Mouse (Mus musculus): ENCODE measurements around the gene Tbc1d5.
A peak's percentile ranks its signal among the peaks of the same experiment; 100 is the strongest.
"Not testable (repeated sequence)": the region's sequence is repeated elsewhere in the genome, so short reads cannot be mapped to it uniquely, and the experiment has no call there.

Tbc1d5 gene

DNA sequence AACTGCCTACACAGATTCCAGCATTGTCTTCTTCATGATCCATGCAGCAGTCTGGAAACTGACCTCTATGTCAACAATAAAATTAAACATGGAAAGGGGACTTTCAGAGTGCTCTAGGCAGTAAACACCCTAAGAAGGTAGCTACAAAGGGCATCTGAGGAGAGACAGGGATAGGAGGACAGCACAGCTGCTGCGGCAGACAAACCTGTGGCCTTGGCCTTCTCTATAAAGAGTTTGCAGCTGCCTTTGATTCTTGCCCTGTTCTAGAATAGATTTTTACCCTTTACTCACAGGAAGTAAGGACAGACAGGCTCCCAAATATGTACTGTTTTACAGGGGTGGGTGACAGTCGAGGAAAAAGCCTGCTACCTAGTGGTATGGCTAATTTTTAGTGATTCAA is 440.7 kb downstream of the Tbc1d5 start:
- DNase-seq = no peak

DNA sequence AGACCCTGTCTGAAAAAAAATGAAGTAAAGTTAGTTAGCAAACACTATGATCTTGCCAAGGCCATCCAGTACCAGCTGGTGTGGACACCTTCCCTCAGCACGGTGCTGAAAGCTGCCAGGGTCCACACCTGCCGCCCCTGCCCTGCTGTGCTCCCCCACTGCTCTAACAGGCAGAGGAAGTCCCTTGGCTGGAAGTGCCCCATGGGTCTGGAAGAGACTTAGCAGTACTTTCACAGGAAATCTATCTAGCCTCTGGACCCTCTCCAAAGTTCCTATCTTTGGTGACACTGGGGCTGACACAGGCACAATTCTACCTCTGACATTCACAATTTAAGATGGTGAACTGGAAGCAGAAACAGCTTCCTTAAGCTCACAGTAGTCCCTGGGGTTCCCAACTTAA is 442.1 kb downstream of the Tbc1d5 start:
- DNase-seq = no peak

DNA sequence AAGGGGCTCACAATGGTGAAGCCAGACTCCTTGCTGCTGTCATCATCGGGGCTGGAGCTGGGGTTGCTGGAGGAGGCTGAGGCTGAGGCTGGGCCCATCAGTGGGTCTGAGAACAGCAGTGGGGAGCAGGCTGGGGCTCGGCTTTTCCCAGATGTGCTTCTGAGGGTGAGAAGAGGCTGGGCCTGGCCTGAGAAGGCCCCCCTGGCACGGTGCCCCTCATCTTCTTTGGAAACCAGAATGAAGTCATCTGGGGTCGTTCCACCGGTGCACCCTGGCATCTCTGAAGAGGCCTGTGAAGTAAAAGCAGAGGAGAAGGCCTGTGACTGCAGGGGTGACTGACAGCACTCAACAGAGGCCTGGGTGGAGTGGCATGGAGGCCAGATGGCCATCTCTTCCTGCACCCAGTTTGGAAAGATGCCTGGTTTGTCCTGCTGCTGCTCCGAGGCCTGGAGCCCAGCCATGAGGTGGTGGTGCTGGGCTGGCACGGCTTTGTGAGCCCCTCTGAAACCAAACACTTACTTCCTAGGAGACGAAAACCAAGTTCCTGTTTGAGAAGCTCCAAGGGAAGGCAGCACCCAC is 443.1 kb downstream of the Tbc1d5 start:
- no peak for DNase-seq

DNA sequence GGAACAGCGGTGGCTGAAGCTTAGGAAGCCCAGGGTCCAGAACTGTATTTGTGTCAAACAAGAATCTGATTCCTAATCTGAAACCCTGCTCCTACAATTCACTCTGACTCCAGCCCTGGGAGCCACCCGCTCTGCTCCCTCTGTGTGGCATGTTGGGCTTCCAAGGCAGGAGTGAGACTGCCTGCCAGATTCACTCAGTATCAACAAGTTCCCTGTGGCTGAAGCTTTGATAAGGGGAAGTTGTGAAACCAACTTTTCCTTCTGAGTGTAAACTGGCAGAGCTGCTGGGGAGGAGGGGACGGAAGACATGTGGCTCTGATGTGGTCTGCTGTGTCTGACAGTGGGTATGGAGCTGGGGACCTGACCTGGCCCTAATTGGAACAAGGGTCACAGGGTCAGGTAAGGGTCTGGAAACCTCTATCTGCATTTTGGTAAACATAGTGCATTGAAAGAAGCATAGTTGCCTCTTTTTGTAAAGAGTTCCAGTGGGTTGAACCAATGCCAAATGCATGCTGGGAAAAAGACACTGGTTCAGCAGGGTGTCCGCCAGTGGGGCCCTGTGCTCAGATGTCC is 443.7 kb downstream of the Tbc1d5 start:
- DNase-seq = no peak

DNA sequence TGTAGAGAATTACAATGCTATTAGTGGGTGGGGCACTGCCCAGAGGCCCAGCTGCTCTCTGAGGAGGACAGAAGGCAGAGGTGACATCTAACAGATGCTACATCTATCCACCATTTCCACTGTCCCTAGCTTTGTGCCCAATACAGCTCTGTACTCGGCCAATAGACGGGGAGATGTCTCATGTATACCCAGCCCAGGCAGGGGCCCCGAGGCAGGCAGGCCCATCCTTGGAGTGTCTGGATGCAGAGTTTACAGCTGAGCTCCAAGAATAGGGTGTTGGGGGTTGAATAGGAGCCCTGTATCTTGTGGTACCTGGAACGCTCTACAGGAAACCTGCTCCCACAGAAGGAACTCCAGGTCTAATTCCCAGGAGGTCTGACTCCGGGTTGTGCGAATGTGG is 444.4 kb downstream of the Tbc1d5 start:
- DNase-seq = no peak

DNA sequence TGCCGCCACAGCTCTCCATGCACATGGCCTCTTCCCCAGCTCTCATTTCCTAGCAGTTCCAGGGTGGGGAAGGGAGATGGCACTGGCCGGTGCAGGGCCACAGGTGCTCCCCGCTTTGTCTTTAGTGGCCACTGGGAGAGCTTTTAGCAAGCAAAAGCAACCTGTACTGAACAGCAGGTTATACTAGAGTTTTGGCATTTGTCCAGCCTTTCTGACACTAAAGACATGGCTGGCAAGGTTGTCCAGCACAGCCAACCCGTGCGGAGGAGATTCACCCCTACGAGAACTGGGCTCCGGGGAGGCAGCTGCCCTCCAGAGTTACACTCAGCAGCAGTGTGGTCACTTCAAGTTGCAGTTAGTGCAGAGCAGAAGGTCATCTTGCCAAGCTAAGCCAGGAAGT is 445.8 kb downstream of the Tbc1d5 start:
- no peak for DNase-seq

DNA sequence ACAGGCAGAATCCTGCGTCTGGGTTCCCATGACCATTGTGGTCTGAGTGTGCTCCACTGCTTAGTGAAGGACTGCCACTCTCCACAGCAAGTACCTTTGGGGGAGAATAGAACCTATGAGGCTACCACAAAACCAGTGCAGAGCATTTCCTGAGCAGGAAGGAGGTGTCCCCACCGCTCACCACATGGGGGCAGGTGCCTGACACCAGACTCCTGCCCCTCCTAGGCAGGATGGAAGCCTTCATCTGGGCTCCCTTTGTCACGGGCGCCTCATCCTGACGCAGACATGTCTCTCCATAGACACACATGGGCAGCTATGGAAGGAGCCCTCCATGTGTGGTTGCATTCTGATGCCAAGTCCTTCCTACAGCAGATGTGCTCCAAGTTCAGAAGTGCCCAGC is 447.3 kb downstream of the Tbc1d5 start:
- DNase-seq = peak; percentile 61

DNA sequence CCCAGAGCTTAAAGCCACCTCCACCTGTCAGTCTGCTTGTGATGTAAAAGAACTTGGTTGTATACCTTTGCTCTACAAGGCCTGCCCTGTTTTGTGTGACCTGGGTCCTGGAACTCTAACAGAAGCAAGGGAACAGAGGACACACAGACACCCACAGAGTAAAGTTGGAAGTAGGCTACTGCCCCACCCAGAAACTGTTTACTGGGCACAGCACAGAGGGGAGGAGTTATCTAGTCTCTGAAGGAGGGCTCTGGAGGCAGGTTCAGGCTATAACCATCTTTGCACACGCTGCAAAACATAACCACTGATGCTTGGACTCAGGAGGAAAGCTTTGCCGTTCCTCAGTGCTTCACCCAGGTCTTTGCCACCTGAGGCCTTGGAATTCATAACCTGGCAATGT is 448.3 kb downstream of the Tbc1d5 start:
- DNase-seq = no peak

DNA sequence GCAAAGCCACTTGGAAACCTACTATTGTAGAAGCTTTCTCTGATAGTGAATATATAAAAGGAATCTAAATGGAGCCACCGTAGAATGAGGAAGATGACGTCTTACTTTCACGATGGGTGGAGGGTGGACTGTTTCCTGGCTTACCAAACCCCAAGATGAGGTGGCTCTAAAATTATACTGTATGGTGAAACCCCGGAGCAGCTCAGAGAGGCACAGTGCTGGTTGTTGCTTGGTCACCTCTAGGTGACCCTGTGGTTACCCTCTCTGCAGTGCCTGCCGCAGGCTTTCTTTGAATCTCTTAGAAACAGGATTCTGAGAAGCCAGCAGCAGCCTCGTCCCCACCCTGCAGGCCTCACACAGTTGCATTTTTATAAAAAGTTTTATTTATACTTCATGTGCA is 449.6 kb downstream of the Tbc1d5 start:
- no peak for DNase-seq

DNA sequence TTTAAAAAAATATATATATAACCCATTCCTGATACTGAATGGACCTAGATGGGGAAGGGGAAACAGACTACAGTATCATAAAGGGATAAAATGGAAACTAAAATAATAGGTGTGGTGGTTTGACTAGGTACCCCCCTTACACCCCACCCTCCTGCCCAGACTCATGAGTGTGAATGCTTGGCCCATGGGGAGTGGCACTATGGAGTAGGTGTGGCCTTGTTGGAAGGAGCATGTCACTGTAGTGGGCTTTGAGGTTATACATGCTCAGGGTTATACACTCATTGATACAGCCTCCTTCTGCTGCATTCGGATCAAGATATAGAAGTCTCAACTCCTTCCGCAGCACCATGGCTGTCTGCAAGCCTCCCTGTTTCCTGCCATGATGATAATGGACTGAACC is 450.1 kb downstream of the Tbc1d5 start:
- no peak for DNase-seq

DNA sequence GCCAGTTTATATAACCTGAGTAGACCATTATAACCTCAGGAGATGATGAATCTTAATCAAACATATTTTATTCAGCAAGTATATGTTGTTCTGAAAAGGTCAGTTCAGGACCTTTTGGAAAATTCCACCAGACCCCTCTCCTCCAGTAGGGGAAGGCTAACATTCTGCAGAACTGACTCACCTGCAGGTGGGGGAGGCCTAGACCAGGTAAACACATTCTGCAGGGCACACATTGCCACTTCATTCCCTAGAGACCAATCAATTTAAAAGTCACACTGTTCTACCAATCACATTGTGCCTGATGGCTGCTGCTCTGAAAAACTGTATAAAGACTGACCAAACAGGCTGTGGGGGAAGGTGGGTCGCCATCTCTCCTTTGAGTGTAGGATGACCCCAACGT is 452.9 kb downstream of the Tbc1d5 start:
- DNase-seq = no peak

DNA sequence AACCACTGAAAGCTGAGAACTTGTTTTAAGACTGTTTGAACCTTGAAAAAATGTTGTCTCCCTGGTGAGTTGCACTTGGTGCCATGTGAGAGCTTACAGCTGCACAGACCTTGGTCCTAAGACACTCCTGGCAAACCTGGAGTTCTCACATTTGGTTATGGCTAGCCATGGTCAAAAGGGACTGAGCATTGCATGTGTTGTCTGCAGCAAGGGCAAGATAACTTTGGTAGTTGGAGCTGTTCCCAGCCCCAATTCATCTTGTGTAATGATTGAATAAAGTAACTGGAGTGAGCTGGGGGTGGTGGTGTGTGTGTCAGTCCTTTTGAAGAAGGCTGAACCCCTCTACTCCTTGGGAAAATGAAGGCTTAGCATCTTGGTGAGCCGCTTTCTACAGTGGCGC is 454.8 kb downstream of the Tbc1d5 start:
- DNase-seq = no peak

DNA sequence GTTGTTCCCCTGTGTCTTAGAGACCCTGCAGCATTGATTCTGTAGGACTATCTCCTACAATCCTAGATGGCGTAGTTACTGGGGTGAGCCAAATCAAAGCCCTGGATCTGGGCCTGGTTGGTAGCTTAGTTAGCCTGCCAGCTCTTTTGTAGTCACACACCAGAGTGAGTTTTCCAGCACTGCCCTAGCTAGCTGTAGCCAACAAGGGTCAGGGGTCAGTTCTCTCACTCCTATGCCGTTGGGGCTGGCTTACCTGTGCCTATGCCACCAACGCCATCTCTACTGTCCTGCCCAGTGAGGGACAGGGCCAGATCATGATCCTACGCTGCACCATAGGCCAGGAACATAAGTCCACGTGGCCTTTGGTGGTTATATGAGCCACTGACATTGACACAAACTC is 461.6 kb downstream of the Tbc1d5 start:
- no peak for DNase-seq

DNA sequence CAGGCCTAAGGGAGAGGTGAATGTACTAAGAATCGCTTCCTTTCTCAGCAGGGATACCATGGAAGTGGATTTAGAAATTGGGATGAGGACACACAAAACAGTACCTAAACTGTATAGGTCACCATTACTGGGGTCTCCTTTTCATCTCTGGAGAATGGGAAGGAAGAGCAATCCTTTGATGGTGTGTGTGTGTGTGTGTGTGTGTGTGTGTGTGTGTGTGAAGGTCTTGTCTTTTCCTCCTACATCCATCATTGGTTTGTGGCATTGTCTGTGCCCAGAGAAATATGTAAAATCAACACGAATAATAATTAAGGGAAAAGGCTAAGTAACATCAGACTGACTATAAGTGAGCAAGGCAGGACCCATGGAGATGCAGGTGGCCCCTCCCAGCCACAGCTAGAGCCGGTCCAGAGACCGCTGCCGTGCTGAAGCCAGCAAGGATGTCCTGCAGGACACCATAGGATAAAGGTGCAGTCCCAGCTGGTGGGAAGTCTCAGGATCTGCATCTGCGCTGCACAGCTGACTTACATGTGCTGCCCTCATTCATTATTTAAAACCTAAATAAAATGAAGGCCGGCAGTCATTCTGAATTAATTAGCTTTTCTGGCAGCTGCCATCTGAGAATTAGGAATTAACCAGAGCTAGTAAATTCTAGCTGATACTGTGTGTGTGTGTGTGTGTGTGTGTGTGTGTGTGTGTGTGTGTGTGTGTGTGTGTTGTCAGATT is 468.5 kb downstream of the Tbc1d5 start:
- no peak for DNase-seq

DNA sequence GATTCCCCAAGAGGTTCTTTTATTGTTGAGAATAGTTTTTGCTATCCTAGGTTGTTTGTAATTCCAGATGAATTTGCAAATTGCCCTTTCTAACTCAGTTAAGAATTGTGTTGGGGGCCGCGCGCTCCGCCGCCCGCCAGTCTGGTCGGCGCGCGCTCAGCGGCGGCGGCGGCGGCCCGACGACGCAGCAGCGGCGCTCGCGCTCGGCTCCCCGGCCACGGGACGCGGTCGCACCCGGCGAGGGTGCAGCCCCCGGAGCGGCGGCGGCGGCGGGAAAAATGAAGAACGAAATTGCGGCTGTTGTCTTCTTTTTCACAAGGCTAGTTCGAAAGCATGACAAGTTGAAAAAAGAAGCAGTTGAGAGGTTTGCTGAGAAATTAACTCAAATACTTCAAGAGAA is 480.7 kb downstream of the Tbc1d5 start:
- DNase-seq = not testable (repeated sequence)

DNA sequence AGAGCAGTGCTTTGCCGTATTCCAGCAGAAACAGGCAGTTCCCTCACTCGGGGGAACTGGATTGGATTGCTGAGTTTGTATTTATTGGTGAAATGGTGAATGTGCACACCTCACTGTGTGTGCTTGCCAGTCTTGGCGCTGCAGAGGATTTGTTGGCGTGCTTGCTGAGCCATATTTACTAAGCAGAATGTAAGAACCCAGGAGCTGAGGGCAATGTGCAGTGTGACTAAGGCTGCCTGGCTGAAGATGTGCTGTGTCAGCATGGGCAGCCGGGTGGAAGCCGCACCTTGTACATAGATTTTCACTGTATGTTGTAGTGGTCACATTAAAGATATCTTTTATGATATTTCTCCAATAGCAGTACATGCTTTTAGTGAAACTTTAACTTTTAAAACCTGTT is 491.0 kb downstream of the Tbc1d5 start:
- no peak for DNase-seq

DNA sequence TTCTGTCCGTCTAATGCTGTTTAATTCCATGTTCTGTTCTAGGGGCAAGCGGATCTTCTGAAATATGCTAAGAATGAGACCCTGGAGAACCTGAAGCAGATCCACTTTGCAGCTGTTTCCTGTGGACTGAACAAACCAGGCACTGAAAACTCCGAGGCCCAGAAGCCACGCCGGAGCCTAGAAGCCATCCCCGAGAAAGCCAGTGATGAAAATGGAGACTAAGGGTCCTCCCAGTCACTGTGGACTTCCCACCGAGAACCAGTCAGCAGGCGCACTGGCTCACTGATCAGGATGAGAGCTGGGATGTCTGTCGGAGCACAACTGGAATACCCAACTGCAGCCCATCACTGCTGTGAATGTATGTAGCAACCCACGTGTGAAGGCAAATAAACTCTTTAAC is 491.5 kb downstream of the Tbc1d5 start:
- DNase-seq = no peak

DNA sequence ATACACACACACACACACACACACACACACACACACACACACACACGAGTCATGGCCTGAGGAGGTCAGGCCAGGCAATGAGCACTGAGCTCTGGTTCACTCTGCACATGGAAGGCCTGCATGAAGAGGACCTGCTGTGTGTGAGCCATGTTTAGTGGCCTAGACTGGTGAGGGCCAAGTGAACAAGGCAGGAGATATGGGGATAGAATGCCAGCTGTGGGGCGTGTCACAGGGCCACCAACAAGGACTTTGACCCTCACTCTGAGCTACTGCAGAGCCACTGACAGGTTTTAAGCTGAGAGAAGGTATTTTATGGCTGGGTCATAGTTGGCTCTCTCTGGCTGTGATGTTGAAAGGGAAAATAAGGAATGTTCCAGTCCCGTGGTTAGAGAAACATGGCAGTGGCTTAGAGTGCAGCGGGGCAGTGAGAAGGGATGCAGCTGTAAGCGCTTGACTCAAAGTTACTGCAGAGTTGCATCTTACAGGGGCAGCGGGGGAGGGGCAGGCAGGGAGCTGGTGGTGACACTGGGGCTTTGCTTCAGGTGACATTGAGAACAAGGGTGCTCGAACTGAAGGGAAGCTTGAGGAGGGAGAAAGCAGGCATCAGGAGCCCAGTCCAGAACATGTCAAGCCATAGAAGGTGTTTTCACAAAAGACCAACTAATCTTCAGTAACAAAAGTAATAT is 494.0 kb downstream of the Tbc1d5 start:
- DNase-seq = no peak
